Comparison of ENCODE assay signal across 22 mouse cellular contexts in the genomic region with DNA sequence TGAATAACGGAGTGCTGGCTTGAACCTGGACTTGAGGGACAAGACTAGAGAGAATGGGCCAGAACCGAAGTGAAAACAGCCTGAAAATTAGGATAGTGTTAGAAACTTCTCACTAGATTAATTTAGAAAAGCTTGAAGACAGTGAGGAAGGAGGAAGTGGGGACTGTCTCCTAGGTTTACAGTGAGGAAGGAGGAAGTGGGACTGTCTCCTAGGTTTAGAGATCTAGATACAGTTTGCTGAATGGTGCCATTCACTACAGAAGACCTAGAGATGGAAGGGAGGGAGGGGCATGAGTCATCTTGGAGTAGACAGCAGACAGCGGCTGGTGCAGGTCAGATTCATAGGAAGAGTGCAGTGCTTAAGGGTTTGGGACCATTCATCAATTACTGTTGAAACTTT. TPM values are rescaled to one million over a fixed set of nuclear protein-coding genes. Genes with fewer than 3 reads are reported as not detected.
"Had no signal": no experiment of that assay in that cellular context is flagged by ENCODE, and none has a peak within 500 bp of the region (broad histone marks: within the 10 kb centered on the region; RNA-seq: fewer than 3 reads in every experiment).

No protein-coding gene starts in this region.

- H3K9ac ChIP-seq: kidney, embryonic 15.5 days; liver, embryonic 13.5 days; midbrain, embryonic 13.5 days; stomach, embryonic 15.5 days had no signal

- DNase-seq: kidney, postnatal 10 days; layer of hippocampus, postnatal 36 days; liver, embryonic 13.5 days; lung, adult 2 months; lung, postnatal 14 days; lung, postnatal 4 days; right cerebral cortex, postnatal 14 days; spleen, adult 18-20 months; thymus, postnatal 4 days had no signal

- H3K27ac ChIP-seq: kidney, embryonic 15.5 days; left cerebral cortex, adult 2 months; liver, embryonic 13.5 days; midbrain, embryonic 10.5 days; midbrain, embryonic 13.5 days; stomach, embryonic 15.5 days had no signal

- H3K4me3 ChIP-seq: kidney, embryonic 15.5 days; left cerebral cortex, adult 2 months; liver, embryonic 13.5 days; megakaryocyte, embryonic 14.5 days; midbrain, embryonic 10.5 days; midbrain, embryonic 13.5 days; stomach, embryonic 15.5 days had no signal

- H3K27me3 ChIP-seq: kidney, embryonic 15.5 days; liver, embryonic 13.5 days; megakaryocyte, embryonic 14.5 days; midbrain, embryonic 13.5 days; stomach, embryonic 15.5 days had no signal

- H3K4me1 ChIP-seq: kidney, embryonic 15.5 days; liver, embryonic 13.5 days; midbrain, embryonic 10.5 days; midbrain, embryonic 13.5 days; stomach, embryonic 15.5 days had no signal

- H3K4me2 ChIP-seq: kidney, embryonic 15.5 days; liver, embryonic 13.5 days; midbrain, embryonic 13.5 days; stomach, embryonic 15.5 days had no signal

- H3K9me3 ChIP-seq: kidney, embryonic 15.5 days; liver, embryonic 13.5 days; megakaryocyte, embryonic 14.5 days; midbrain, embryonic 10.5 days; midbrain, embryonic 13.5 days; stomach, embryonic 15.5 days had no signal

- ATAC-seq: midbrain, embryonic 13.5 days; midbrain, embryonic 16.5 days had no signal

RNA-seq across cellular contexts. Expression of a gene that starts 8.9 kb away (rescaled TPM):
- total RNA-seq: left cerebral cortex, postnatal 36 days; liver, adult 2 months had no signal
- polyA plus RNA-seq: kidney, embryonic 15.5 days; limb, embryonic 11.5 days; liver, embryonic 13.5 days; liver, embryonic 16.5 days; lung, embryonic 16.5 days; midbrain, embryonic 10.5 days; midbrain, embryonic 13.5 days; midbrain, embryonic 16.5 days; neural tube, embryonic 11.5 days; stomach, embryonic 15.5 days had no signal
